Mouse (Mus musculus): Measurements from ENCODE around the gene Slamf9.
A peak's percentile ranks its signal among the peaks of the same experiment; 100 is the strongest.

The Slamf9 gene

GRCm38 (mm10) chr1:172461602-172462001 lies 13.6 kb upstream of the Slamf9 start:
- DNase-seq (ENCODE audit: low spot score in 2 of 2), result no peak

- DNase-seq (ENCODE audit: low spot score in 2 of 2), result no peak
Observed at GRCm38 (mm10) chr1:172462534-172462933, 12.6 kb upstream of the Slamf9 start.

- no peak for DNase-seq (ENCODE audit: low spot score in 2 of 2)
Observed at GRCm38 (mm10) chr1:172463387-172464333, 11.5 kb upstream of the Slamf9 start.

GRCm38 (mm10) chr1:172468301-172468877 lies 6.8 kb upstream of the Slamf9 start:
- DNase-seq (ENCODE audit: low spot score in 2 of 2), result no peak

- DNase-seq (ENCODE audit: low spot score in 2 of 2), result no peak
Observed at GRCm38 (mm10) chr1:172469373-172469772, 5.8 kb upstream of the Slamf9 start.

- no peak for DNase-seq (ENCODE audit: low spot score in 2 of 2)
Observed at GRCm38 (mm10) chr1:172469810-172470448, 5.2 kb upstream of the Slamf9 start.

- DNase-seq (ENCODE audit: low spot score in 2 of 2), result no peak
Observed at GRCm38 (mm10) chr1:172472909-172473308, 2.2 kb upstream of the Slamf9 start.

- no peak for DNase-seq (ENCODE audit: low spot score in 2 of 2)
Observed at GRCm38 (mm10) chr1:172474196-172474595, 962 bp upstream of the Slamf9 start.

- no peak for DNase-seq (ENCODE audit: low spot score in 2 of 2)
Observed at GRCm38 (mm10) chr1:172478020-172478419, 2.9 kb downstream of the Slamf9 start.

GRCm38 (mm10) chr1:172480376-172480775 lies 5.2 kb downstream of the Slamf9 start:
- no peak for DNase-seq (ENCODE audit: low spot score in 2 of 2)

- no peak for DNase-seq (ENCODE audit: low spot score in 2 of 2)
Observed at GRCm38 (mm10) chr1:172481111-172481510, 6.0 kb downstream of the Slamf9 start.

- peak; percentile 90 to 93 for DNase-seq (ENCODE audit: low spot score in 2 of 2)
Observed at GRCm38 (mm10) chr1:172481540-172482280, 6.6 kb downstream of the Slamf9 start, which contains the start of gene Igsf9. Gene Igsf9 (plus strand): TSS chr1:172481788.

- DNase-seq (ENCODE audit: low spot score in 2 of 2), result no peak
Observed at GRCm38 (mm10) chr1:172482518-172483360, 7.6 kb downstream of the Slamf9 start.

GRCm38 (mm10) chr1:172483361-172483660 lies 8.2 kb downstream of the Slamf9 start:
- no peak for DNase-seq (ENCODE audit: low spot score in 2 of 2)

- no peak for DNase-seq (ENCODE audit: low spot score in 2 of 2)
Observed at GRCm38 (mm10) chr1:172484236-172484635, 9.1 kb downstream of the Slamf9 start.

GRCm38 (mm10) chr1:172484671-172485070 lies 9.5 kb downstream of the Slamf9 start:
- DNase-seq (ENCODE audit: low spot score in 2 of 2), result no peak

GRCm38 (mm10) chr1:172485821-172486220 lies 10.7 kb downstream of the Slamf9 start:
- DNase-seq (ENCODE audit: low spot score in 2 of 2), result no peak

GRCm38 (mm10) chr1:172486236-172486635 lies 11.1 kb downstream of the Slamf9 start:
- DNase-seq (ENCODE audit: low spot score in 2 of 2), result no peak

- no peak for DNase-seq (ENCODE audit: low spot score in 2 of 2)
Observed at GRCm38 (mm10) chr1:172486651-172487050, 11.5 kb downstream of the Slamf9 start.

GRCm38 (mm10) chr1:172487859-172488258 lies 12.7 kb downstream of the Slamf9 start:
- DNase-seq (ENCODE audit: low spot score in 2 of 2), result no peak

- no peak for DNase-seq (ENCODE audit: low spot score in 2 of 2)
Observed at GRCm38 (mm10) chr1:172488831-172489230, 13.7 kb downstream of the Slamf9 start.

Measured in frontal cortex, postnatal 36 days (tissue).